Mouse (Mus musculus): Measurements from ENCODE around the gene Tex38.

DNA sequence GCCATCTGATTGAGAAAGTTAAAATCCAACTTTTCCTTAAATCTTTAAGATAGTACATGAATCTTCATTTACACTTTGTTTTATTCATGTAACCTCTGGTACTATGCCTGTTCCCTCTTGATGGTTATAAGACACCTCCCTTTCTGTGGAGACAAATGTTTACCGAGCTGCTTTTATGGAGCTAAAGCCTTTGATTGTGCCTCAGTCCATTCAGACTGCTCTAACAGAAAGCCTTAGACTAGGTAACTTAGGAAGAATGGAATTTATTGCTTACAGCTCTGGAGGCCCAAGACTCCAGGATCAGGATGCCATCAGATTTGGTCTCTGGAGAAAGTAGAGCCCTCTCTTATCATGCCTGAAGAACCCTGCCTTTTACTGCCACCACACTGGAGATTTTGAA lies 32.6 kb downstream of the Tex38 start:
- no peak for TF ChIP-seq CTCF (IDR thresholded peaks at IDR 0.05; ENCODE audit: borderline replicate concordance, insufficient read depth, low read length)
- no peak for TF ChIP-seq POLR2A (IDR thresholded peaks at IDR 0.05; ENCODE audit: low read depth, low read length)

Measured in embryonic fibroblast, embryonic 13.5 days (primary cell).